Mouse (Mus musculus) hindbrain, postnatal 0 days (tissue): ENCODE results near the gene Cisd3. TPM values are rescaled to one million over a fixed set of nuclear protein-coding genes. Genes with fewer than 3 reads are reported as not detected.

Source experiments
- ATAC-seq: fragments of 200-750 bp; cut with Nextera tagmentation; 2 replicates; pipeline ENCODE4 v1.8.0; 2017; ENCODE audit warnings: mild to moderate bottlenecking, moderate TSS enrichment, moderate library complexity
- DNase-seq: peaks from one replicate; pipeline ENCODE4 v3.0.0-alpha.2; 2015; ENCODE audit warnings: low spot score
- H3K27ac ChIP-seq: fragments of 300-500 bp; sonication (generic); 2 replicates; pipeline ENCODE4 v1.5.1; 2014; ENCODE audit warnings: mild to moderate bottlenecking
- H3K27me3 ChIP-seq: fragments of 300-500 bp; sonication (generic); 2 replicates; pipeline ENCODE4 v1.6.1; 2014; ENCODE audit warnings: low read length, mixed read lengths; ENCODE audit not compliant: insufficient read depth
- H3K36me3 ChIP-seq: fragments of 300-500 bp; sonication (generic); 2 replicates; pipeline ENCODE4 v1.6.1; 2014; ENCODE audit warnings: low read length, mixed read lengths; ENCODE audit not compliant: insufficient read depth
- H3K4me1 ChIP-seq: fragments of 300-500 bp; sonication (generic); 2 replicates; pipeline ENCODE4 v1.6.1; 2014; ENCODE audit warnings: antibody characterized with exemption, low read length, mixed read lengths; ENCODE audit not compliant: insufficient read depth
- H3K4me2 ChIP-seq: fragments of 300-500 bp; sonication (generic); 2 replicates; pipeline ENCODE4 v1.6.1; 2014; ENCODE audit warnings: low read depth, mild to moderate bottlenecking, low read length, moderate library complexity, mixed read lengths
- H3K4me3 ChIP-seq: fragments of 300-500 bp; sonication (generic); 2 replicates; pipeline ENCODE4 v1.5.1; 2014; ENCODE audit warnings: low read length
- H3K9ac ChIP-seq: fragments of 300-500 bp; sonication (generic); replicated peaks from 2 replicates; pipeline ENCODE4 v1.6.1; 2014; ENCODE audit warnings: mild to moderate bottlenecking, low read length, moderate library complexity, mixed read lengths
- H3K9me3 ChIP-seq: fragments of 300-500 bp; sonication (generic); 2 replicates; pipeline ENCODE4 v1.6.1; 2016; ENCODE audit warnings: low read length, mixed read lengths
- CTCF ChIP-seq: IDR thresholded peaks from 2 replicates; pipeline ENCODE4 v1.5.1; 2016; ENCODE audit warnings: antibody characterized with exemption, control low read depth, low read depth
- WGBS: fragments of 180-500 bp; shearing (Covaris S2); extraction: QIAGEN DNeasy Blood & Tissue Kit; methylation state at CpG from one replicate; pipeline ENCODE4 v1.1.7; 2014; 5-methylcytosine and 5-hydroxymethylcytosine counted together
- polyA plus RNA-seq: library from polyadenylated mRNA; unstranded; fragments of >200 nt; fragmentation: Nextera tagmentation; extraction: Ambion mirVana; gene quantifications from 2 replicates; pipeline ENCODE4 v1.2.1, GENCODE M21; 2015
- total RNA-seq: library from RNA; depleted of rRNA; stranded (reverse); fragments of >200 nt; gene quantifications from 2 replicates; pipeline ENCODE4 v1.2.3, GENCODE M21; 2014

Gene Cisd3
- total and polyA plus RNA-seq, 2 experiments from 2014 or later, result 21.2 to 47.6 TPM

GRCm38 (mm10) chr11:97684063-97684680 lies 1.5 kb upstream of the Cisd3 start:
- no peak overlapping the region for H3K4me2 ChIP-seq
- H3K36me3 ChIP-seq, result peaks cover 10% of the 10 kb centered on the region
- no peaks in the 10 kb centered on the region for H3K9me3 ChIP-seq
- no peak for TF ChIP-seq CTCF
- DNase-seq (no peak), ATAC-seq (no peak)
- H3K27ac ChIP-seq, result no peak overlapping the region
- H3K4me3 ChIP-seq, result no peak overlapping the region
- no peaks in the 10 kb centered on the region for H3K27me3 ChIP-seq
- 0 out of 2 replicates have a peak, but pooled peaks cover 8% of the 10 kb centered on the region for H3K4me1 ChIP-seq
- no peak overlapping the region for H3K9ac ChIP-seq
- 80% methylated on average over 6 of the region's 6 CpGs for WGBS

DNA sequence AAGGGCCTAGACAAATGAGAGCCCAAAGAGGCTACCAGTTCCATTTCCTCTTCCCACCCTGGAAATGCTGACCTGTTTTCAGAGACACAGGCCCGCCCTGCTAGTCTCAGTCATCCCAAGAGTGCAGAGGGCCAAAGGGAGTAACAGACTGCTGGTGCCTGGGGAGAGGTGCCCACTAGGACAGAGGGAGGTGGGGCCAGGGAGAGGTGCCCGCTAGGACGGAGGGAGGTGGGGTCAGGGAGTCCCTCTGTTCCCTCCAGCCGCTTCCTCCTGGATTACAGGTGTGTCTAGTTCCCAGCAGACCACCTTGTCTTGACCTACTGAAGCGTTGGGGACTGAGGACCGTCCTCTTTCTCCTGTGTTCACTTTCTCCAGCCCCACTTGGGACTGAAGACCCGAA lies 860 bp upstream of the Cisd3 start:
- no peak for DNase-seq
- Histone ChIP-seq H3K27ac (no peak overlapping the region), H3K4me2 (no peak overlapping the region), H3K27me3 (no peaks in the 10 kb centered on the region), H3K4me1 (0 out of 2 replicates have a peak, but pooled peaks cover 8% of the 10 kb centered on the region), H3K9me3 (no peaks in the 10 kb centered on the region), H3K4me3 (no peak overlapping the region), H3K36me3 (peaks cover 10% of the 10 kb centered on the region), H3K9ac (no peak overlapping the region)
- TF ChIP-seq CTCF, result no peak
- 45% methylated on average over 7 of the region's 7 CpGs for WGBS
- no peak for ATAC-seq

DNA sequence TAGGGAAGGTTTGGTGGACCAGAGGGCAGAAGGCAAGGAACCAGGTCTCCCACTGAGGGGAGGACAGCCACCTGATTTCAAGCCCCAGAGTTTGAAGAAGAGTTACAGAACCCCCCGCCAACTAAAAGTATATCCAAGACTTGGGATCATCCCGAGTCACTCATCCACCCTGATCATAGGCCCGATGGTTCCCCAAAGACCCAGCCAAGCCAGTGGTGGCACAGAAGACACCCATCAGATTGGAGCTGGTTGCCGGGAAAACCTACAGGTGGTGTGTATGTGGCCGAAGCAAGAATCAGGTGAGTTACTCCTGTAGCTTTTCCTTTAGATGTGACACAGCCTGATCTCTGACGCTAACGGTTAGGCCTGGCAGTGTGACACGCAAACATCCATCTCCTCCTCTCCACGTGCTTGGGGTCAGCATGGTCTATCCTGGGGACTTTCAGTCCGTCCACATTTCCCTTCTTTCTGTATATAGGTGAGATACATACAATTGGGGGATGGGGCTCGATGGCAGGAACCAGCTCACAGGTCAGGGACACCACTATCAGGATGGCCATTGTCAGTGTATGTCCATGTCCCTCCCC lies 789 bp downstream of the Cisd3 start:
- 71% methylated on average over 11 of the region's 11 CpGs for WGBS
- H3K4me2 ChIP-seq, result peak overlapping the region; percentile 74
- no peak overlapping the region; the same call in 1 of the 2 replicates for H3K9ac ChIP-seq
- no peak for DNase-seq
- peak overlapping the region; percentile 38; the same call in 1 of the 2 replicates for H3K4me3 ChIP-seq
- no peak for TF ChIP-seq CTCF
- ATAC-seq, result no peak
- no peaks in the 10 kb centered on the region for H3K9me3 ChIP-seq
- H3K27ac ChIP-seq, result no peak overlapping the region
- H3K27me3 ChIP-seq, result no peaks in the 10 kb centered on the region
- peaks cover 19% of the 10 kb centered on the region for H3K36me3 ChIP-seq
- 0 out of 2 replicates have a peak, but pooled peaks cover 8% of the 10 kb centered on the region for H3K4me1 ChIP-seq

- TF ChIP-seq CTCF, result no peak
- Histone ChIP-seq H3K4me3 (no peak overlapping the region), H3K4me1 (0 out of 2 replicates have a peak, but pooled peaks cover 8% of the 10 kb centered on the region), H3K4me2 (no peak overlapping the region), H3K27me3 (no peaks in the 10 kb centered on the region), H3K27ac (no peak overlapping the region), H3K9me3 (no peaks in the 10 kb centered on the region), H3K36me3 (peaks cover 19% of the 10 kb centered on the region), H3K9ac (no peak overlapping the region)
- whole genome bisulfite sequencing, result 92% methylated on average over 3 of the region's 3 CpGs
- ATAC-seq (no peak), DNase-seq (no peak)
Observed at GRCm38 (mm10) chr11:97687061-97687460, 1.4 kb downstream of the Cisd3 start.

DNA sequence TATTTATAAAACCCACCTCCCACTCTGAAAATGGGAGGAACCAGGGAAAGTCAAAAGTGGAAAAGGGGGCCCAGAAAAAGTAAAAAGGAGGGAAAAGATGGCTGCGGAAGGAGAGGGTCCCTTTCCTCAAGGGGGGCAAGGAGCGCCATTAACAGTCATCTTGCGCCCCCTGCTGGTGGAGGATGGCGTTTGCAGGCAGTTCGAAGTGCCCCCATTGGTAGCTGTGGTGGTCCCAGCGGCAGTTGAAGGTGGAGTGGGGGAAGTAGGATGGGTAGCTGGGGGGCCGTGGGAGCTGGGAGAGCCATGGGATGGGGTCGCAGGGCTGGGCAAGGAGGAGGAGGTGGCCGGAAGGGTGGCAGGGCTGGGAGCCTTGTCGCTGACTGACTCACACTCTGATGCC lies 4.2 kb downstream of the Cisd3 start:
- H3K27ac ChIP-seq, result no peak overlapping the region
- H3K27me3 ChIP-seq, result no peaks in the 10 kb centered on the region
- 24% methylated on average over 10 of the region's 10 CpGs for WGBS
- ATAC-seq (no peak), DNase-seq (peak; percentile 87)
- peak; percentile 97 for TF ChIP-seq CTCF
- no peak overlapping the region for H3K4me3 ChIP-seq
- peaks cover 22% of the 10 kb centered on the region for H3K36me3 ChIP-seq
- no peaks in the 10 kb centered on the region for H3K9me3 ChIP-seq
- H3K4me1 ChIP-seq, result peaks cover 17% of the 10 kb centered on the region
- no peak overlapping the region for H3K4me2 ChIP-seq
- no peak overlapping the region for H3K9ac ChIP-seq

GRCm38 (mm10) chr11:97694435-97694834 lies 8.8 kb downstream of the Cisd3 start:
- no peaks in the 10 kb centered on the region for H3K9me3 ChIP-seq
- H3K4me3 ChIP-seq, result no peak overlapping the region
- H3K27ac ChIP-seq, result peak overlapping the region; percentile 70
- no peak for TF ChIP-seq CTCF
- H3K9ac ChIP-seq, result 0 out of 2 replicates have a peak overlapping the region, but pooled peaks have one; percentile 2
- H3K36me3 ChIP-seq, result peaks cover 22% of the 10 kb centered on the region
- no peak for ATAC-seq
- DNase-seq, result no peak
- H3K4me2 ChIP-seq, result peak overlapping the region; percentile 88
- 46% methylated on average over 4 of the region's 4 CpGs for WGBS
- H3K27me3 ChIP-seq, result no peaks in the 10 kb centered on the region
- peaks cover 35% of the 10 kb centered on the region for H3K4me1 ChIP-seq
